Mouse (Mus musculus) cortical plate, adult 2 months (tissue): ENCODE data around the gene Prnd.

Experiments
- CTCF ChIP-seq: fragments of 200-500 bp; IDR thresholded peaks from 2 replicates; pipeline ENCODE4 v1.5.1; 2011; ENCODE audit warnings: mild to moderate bottlenecking, control low read depth, low read length; ENCODE audit not compliant: insufficient read depth; ENCODE audit errors: extremely low read depth
- POLR2A ChIP-seq: fragments of 200-500 bp; IDR thresholded peaks from 2 replicates; pipeline ENCODE4 v1.6.1; 2011; ENCODE audit warnings: mild to moderate bottlenecking, low read length, control low read depth; ENCODE audit not compliant: insufficient read depth; ENCODE audit errors: extremely low read depth

DNA sequence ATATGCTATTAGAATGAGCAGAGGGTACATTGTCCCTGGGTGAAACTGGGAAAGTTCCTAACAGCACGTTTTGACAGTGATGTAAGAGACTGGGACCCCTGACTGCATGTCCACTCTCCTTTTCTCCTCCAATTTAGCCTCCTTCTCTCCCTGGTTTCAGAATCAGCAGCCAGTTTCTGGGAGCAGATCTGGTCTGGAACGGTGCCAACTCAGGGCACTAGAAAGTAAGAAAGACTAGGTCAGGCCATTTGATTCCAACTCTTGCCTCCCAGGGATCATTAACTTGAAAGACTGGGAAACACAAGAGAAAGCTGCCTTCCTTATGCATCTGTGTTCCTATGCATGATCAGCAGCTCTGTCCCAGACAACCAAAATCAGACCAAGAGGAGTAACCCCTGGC lies 1.8 kb downstream of the Prnd start:
- TF ChIP-seq CTCF (no peak), POLR2A (no peak)
